Mouse (Mus musculus) liver, embryonic 15.5 days (tissue): ENCODE results near the gene Foxc1. TPM values are rescaled to one million over a fixed set of nuclear protein-coding genes. Genes with fewer than 3 reads are reported as not detected.
A peak's percentile ranks its signal among the peaks of the same experiment; 100 is the strongest.

ENCODE experiments used
- ATAC-seq: fragments of 200-750 bp; cut with Nextera tagmentation; 2 replicates; pipeline ENCODE4 v1.8.0; 2017; ENCODE audit warnings: moderate number of reproducible peaks, mild to moderate bottlenecking, moderate library complexity; ENCODE audit not compliant: insufficient read depth
- H3K27ac ChIP-seq: fragments of 300-500 bp; sonication (generic); replicated peaks from 2 replicates; pipeline ENCODE4 v1.5.1; 2015; ENCODE audit warnings: mild to moderate bottlenecking, inconsistent platforms
- H3K27me3 ChIP-seq: fragments of 300-500 bp; sonication (generic); 2 replicates; pipeline ENCODE4 v1.6.1; 2015; ENCODE audit warnings: mild to moderate bottlenecking, inconsistent platforms
- H3K36me3 ChIP-seq: fragments of 300-500 bp; sonication (generic); replicated peaks from 2 replicates; pipeline ENCODE4 v1.6.1; 2015; ENCODE audit warnings: moderate library complexity, mild to moderate bottlenecking, inconsistent platforms
- H3K4me1 ChIP-seq: fragments of 300-500 bp; sonication (generic); replicated peaks from 2 replicates; pipeline ENCODE4 v1.6.1; 2015; ENCODE audit warnings: inconsistent platforms
- H3K4me2 ChIP-seq: fragments of 300-500 bp; sonication (generic); 2 replicates; pipeline ENCODE4 v1.6.1; 2015; ENCODE audit warnings: moderate library complexity, mild to moderate bottlenecking, inconsistent platforms
- H3K4me3 ChIP-seq: fragments of 300-500 bp; sonication (generic); replicated peaks from 2 replicates; pipeline ENCODE4 v1.5.1; 2015; ENCODE audit warnings: mild to moderate bottlenecking, inconsistent platforms
- H3K9ac ChIP-seq: fragments of 300-500 bp; sonication (generic); 2 replicates; pipeline ENCODE4 v1.6.1; 2015; ENCODE audit warnings: moderate library complexity, mild to moderate bottlenecking, inconsistent platforms
- H3K9me3 ChIP-seq: fragments of 300-500 bp; sonication (generic); replicated peaks from 2 replicates; pipeline ENCODE4 v1.6.1; 2016; ENCODE audit warnings: inconsistent platforms
- WGBS: fragments of 180-500 bp; shearing (Covaris S2); methylation state at CpG from one replicate; pipeline ENCODE4 v1.1.7; 2015; ENCODE audit warnings: mixed read lengths; ENCODE audit not compliant: insufficient replicate concordance; 5-methylcytosine and 5-hydroxymethylcytosine counted together
- polyA plus RNA-seq: library from polyadenylated mRNA; unstranded; fragments of >200 nt; fragmentation: Nextera tagmentation; extraction: Ambion mirVana; gene quantifications from 2 replicates; pipeline ENCODE4 v1.2.1, GENCODE M21; 2015

Foxc1 gene
- polyA plus RNA-seq, 1 experiment from 2014 or later: 0.01 TPM

DNA sequence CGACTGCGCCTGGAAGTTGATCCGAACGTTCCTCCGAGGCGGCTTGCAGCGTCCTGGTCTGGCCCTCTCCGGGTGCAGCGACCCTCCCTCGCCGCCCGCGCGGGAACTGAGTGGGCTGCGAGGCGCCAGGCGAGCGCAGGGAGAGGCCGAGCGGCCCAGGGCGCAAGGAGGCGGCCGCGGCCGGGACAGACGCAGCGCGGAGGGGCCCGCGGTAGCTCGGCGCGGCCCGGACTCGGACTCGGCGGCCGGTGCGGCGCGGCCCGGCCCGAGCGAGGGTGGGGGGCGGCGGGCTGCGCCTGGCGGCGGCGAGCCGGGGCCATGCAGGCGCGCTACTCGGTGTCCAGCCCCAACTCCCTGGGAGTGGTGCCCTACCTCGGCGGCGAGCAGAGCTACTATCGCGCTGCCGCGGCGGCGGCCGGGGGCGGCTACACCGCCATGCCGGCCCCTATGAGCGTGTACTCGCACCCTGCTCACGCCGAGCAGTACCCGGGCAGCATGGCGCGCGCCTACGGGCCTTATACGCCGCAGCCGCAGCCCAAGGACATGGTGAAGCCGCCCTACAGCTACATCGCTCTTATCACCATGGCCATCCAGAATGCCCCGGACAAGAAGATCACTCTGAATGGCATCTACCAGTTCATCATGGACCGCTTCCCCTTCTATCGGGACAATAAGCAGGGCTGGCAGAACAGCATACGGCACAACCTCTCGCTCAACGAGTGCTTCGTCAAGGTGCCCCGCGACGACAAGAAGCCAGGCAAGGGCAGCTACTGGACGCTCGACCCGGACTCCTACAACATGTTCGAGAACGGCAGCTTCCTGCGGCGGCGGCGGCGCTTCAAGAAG lies 680 bp downstream of the Foxc1 start:
- H3K4me1 ChIP-seq: peaks cover 34% of the 10 kb centered on the region
- H3K4me3 ChIP-seq: peak overlapping the region; percentile 51
- H3K4me2 ChIP-seq: peak overlapping the region; percentile 75
- H3K27me3 ChIP-seq: peaks cover 97% of the 10 kb centered on the region
- H3K9ac ChIP-seq: no peak overlapping the region
- under 1% methylated on average over 101 of the region's 101 CpGs for whole genome bisulfite sequencing
- no peak overlapping the region for H3K27ac ChIP-seq
- H3K9me3 ChIP-seq: no peaks in the 10 kb centered on the region
- no peaks in the 10 kb centered on the region for H3K36me3 ChIP-seq
- no peak for ATAC-seq

DNA sequence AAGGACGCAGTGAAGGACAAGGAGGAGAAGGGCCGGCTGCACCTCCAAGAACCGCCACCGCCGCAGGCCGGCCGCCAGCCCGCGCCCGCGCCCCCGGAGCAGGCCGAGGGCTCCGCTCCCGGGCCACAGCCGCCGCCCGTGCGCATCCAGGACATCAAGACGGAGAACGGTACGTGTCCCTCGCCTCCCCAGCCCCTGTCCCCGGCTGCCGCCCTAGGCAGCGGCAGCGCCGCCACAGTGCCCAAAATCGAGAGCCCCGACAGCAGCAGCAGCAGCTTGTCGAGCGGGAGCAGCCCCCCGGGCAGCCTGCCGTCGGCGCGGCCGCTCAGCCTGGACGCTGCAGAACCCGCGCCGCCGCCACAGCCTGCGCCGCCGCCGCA lies 1.3 kb downstream of the Foxc1 start:
- Histone ChIP-seq H3K9me3 (no peaks in the 10 kb centered on the region), H3K27me3 (peaks cover 97% of the 10 kb centered on the region), H3K4me2 (peak overlapping the region; percentile 75), H3K27ac (no peak overlapping the region), H3K36me3 (no peaks in the 10 kb centered on the region), H3K4me3 (peak overlapping the region; percentile 51), H3K9ac (no peak overlapping the region), H3K4me1 (peaks cover 34% of the 10 kb centered on the region)
- WGBS: under 1% methylated on average over 45 of the region's 47 CpGs
- no peak for ATAC-seq

DNA sequence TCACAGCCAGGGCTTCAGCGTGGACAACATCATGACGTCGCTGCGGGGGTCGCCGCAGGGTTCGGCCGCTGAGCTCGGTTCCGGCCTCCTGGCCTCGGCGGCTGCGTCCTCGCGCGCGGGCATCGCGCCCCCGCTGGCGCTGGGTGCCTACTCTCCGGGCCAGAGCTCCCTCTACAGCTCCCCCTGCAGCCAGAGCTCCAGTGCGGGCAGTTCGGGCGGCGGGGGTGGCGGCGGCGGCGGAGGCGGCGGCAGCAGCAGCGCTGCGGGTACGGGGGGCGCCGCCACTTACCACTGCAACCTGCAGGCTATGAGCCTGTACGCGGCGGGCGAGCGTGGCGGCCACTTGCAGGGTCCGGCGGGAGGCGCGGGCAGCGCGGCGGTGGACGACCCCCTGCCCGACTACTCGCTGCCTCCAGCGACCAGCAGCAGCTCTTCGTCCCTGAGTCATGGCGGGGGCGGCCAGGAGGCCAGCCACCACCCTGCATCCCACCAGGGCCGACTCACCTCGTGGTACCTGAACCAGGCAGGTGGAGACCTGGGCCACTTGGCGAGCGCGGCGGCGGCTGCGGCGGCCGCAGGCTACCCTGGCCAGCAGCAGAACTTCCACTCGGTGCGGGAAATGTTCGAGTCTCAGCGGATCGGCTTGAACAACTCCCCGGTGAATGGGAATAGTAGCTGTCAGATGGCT lies 1.8 kb downstream of the Foxc1 start:
- peaks cover 34% of the 10 kb centered on the region for H3K4me1 ChIP-seq
- no peaks in the 10 kb centered on the region for H3K36me3 ChIP-seq
- ATAC-seq: no peak
- no peak overlapping the region for H3K27ac ChIP-seq
- H3K4me2 ChIP-seq: peak overlapping the region; percentile 75
- WGBS: under 1% methylated on average over 73 of the region's 73 CpGs
- peaks cover 97% of the 10 kb centered on the region for H3K27me3 ChIP-seq
- peak overlapping the region; percentile 51 for H3K4me3 ChIP-seq
- no peaks in the 10 kb centered on the region for H3K9me3 ChIP-seq
- no peak overlapping the region for H3K9ac ChIP-seq

DNA sequence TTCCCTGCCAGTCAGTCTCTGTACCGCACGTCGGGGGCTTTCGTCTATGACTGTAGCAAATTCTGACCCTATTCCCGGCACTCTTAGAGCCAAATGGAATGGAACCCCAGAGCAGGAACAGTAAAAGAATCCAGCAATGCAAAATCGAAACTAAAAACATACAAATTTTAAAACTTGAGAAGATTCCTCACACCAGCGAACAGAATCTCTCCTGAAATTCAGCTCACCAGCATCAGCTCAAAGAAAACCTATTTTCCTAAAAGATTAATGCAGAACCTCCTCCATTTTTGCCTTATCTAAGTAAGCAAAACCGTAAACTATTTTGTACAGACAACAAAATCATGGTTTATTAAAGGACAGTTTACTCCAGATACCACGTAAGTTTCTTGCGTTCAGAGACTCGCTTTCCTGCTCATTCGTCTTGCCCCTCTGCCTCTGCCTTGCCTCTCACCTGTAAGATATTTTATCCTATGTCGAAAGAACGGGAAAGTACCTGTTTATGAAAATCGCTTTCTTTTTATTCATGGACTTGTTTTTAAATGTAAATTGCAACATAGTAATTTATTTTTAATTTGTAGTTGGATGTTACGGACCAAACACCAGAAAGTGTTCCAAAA lies 2.5 kb downstream of the Foxc1 start:
- Histone ChIP-seq H3K9me3 (no peaks in the 10 kb centered on the region), H3K36me3 (no peaks in the 10 kb centered on the region), H3K4me3 (peak overlapping the region; percentile 51), H3K27me3 (peaks cover 97% of the 10 kb centered on the region), H3K9ac (no peak overlapping the region), H3K4me2 (peak overlapping the region; percentile 75), H3K27ac (no peak overlapping the region), H3K4me1 (peaks cover 34% of the 10 kb centered on the region)
- no peak for ATAC-seq
- 7% methylated on average over 16 of the region's 16 CpGs for WGBS

DNA sequence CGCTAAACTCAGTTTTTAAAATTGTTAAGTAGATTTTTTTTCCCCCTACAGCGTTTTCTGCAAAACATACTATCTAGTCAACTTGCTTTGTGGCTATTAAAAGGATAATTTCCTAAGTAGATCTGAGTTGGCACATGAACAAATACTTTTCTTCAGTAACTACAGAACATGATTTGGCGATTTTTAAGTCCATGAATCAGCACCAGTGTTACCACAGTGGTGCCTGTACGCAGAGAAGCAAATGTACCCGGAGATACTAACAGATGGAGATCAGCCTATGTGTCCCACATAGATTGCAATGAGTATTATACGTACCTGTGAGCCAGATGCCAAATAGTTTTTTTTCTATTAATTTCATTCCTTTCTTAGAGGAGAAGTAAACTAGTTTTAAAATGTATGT lies 3.3 kb downstream of the Foxc1 start:
- Histone ChIP-seq H3K9me3 (no peaks in the 10 kb centered on the region), H3K27me3 (peaks cover 97% of the 10 kb centered on the region), H3K4me3 (no peak overlapping the region), H3K36me3 (no peaks in the 10 kb centered on the region), H3K9ac (no peak overlapping the region), H3K4me1 (peaks cover 34% of the 10 kb centered on the region), H3K27ac (no peak overlapping the region), H3K4me2 (no peak overlapping the region)
- ATAC-seq: no peak
- WGBS: 21% methylated on average over 6 of the region's 6 CpGs

DNA sequence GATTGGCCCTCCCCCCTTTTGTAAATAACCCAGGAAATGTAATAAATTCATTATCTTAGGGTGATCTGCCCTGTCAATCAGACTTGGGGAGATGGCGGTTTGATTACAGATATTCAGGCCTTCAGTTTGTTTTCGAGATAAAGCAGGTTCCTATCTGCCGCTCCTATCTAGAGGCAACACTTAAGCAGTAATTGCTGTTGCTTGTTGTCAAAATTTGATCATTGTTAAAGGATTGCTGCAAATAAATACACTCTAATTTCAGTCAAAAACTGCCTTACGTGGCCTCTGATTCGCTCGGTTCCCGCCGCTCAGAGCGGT lies 3.9 kb downstream of the Foxc1 start:
- Histone ChIP-seq H3K9ac (no peak overlapping the region), H3K36me3 (no peaks in the 10 kb centered on the region), H3K4me3 (no peak overlapping the region), H3K9me3 (no peaks in the 10 kb centered on the region), H3K27me3 (peaks cover 97% of the 10 kb centered on the region), H3K27ac (no peak overlapping the region), H3K4me2 (peak overlapping the region; percentile 50; the same call in 1 of the 2 replicates), H3K4me1 (peaks cover 34% of the 10 kb centered on the region)
- WGBS: 5% methylated on average over 9 of the region's 9 CpGs
- ATAC-seq: no peak

DNA sequence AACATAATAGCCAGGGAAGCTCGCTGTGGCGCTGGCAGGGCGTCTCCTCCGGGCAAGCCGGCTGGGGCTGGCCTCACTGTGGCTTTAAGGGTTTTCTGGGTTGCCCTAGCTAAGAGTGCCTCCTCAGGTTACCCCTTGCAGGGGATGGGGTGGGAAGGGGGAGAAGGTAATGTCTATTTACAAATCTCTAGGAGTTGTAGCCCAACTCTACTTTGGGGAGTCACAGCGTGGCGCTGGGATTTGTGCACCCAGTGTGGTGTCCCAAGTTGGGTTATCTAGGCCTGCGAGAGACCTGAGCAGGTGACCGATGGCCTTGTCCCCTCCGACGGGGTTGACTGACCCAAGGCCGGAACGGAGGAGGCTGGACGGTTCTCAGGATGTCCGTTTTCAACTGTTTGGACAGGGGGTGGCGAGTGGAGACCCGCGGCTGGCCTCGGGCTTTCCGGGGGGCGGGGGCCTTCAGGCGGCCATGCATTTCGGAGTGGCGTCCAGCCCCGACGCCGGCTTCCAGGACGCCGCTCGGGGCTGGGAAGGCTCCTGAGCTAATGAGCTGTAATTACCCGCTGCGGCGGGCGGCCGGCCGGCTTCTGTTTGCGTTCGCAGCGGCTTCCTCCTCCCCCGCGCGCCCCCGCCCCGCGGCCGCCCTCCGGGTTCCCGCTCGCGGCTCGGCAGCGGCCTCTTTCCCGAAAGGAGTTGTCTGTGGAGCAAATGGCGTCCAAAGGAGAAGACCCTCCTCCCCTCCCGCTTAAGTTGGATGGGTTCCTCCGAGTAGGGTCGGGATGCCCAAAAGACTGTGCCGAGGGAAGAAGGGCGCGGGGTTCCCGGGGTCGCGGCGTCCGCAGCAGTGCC lies 4.5 kb downstream of the Foxc1 start:
- WGBS: 2% methylated on average over 65 of the region's 65 CpGs
- no peak for ATAC-seq
- peaks cover 97% of the 10 kb centered on the region for H3K27me3 ChIP-seq
- H3K9me3 ChIP-seq: no peaks in the 10 kb centered on the region
- H3K4me1 ChIP-seq: peaks cover 31% of the 10 kb centered on the region
- peak overlapping the region; percentile 50 for H3K4me2 ChIP-seq
- H3K4me3 ChIP-seq: peak overlapping the region; percentile 33
- no peak overlapping the region for H3K27ac ChIP-seq
- no peaks in the 10 kb centered on the region for H3K36me3 ChIP-seq
- H3K9ac ChIP-seq: no peak overlapping the region

DNA sequence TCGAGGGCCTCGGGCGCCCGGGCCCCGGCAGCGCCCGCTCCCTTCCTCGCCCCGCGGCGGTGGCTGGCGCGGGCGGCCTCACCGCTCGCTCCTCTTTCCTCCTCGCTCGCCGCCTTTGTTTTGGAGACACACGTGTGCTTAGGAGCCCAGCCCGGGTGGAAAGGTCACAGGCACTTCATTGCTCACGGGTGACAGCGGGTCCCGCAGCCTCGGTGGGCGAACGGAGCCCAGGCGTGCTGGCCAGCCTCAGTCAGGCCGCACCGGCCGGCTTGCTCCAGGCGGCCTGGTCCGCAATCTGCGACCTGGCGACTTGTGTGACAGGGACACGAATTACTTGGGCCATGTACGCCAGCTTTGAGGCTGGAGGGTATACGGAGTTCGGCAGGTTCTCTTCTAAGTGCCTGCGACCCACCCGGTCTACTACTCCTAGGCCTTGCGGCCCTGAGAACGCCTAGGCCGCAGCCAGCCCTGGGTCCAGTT lies 5.1 kb downstream of the Foxc1 start:
- no peak overlapping the region for H3K27ac ChIP-seq
- WGBS: 20% methylated on average over 44 of the region's 44 CpGs
- H3K9me3 ChIP-seq: no peaks in the 10 kb centered on the region
- H3K9ac ChIP-seq: no peak overlapping the region
- peaks cover 25% of the 10 kb centered on the region for H3K4me1 ChIP-seq
- H3K36me3 ChIP-seq: no peaks in the 10 kb centered on the region
- peak overlapping the region; percentile 33 for H3K4me3 ChIP-seq
- H3K27me3 ChIP-seq: peaks cover 97% of the 10 kb centered on the region
- peak overlapping the region; percentile 50 for H3K4me2 ChIP-seq
- no peak for ATAC-seq

DNA sequence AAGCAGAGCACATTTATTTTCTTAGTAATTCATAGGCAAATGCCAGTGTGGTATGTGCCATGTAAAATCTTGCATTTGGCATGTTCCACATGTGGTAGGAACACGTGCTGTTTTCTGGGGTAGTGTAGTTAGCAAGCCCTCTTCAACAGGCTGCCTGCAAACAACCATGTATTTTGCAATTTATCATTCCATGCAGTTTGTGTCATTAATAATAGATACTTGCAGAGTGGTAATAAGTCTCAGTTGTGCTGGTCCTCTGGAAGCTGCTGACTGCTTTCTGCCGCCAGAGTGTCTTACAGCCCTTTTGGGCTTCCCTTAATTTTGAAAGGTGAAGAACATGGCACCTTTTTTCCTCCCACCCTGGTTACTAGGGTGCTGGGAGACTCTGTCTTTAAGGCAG lies 6.3 kb downstream of the Foxc1 start:
- no peak overlapping the region for H3K9ac ChIP-seq
- no peak for ATAC-seq
- no peak overlapping the region for H3K4me3 ChIP-seq
- WGBS: 50% methylated on average over 2 of the region's 2 CpGs
- peaks cover 93% of the 10 kb centered on the region for H3K27me3 ChIP-seq
- H3K9me3 ChIP-seq: no peaks in the 10 kb centered on the region
- no peak overlapping the region for H3K27ac ChIP-seq
- no peaks in the 10 kb centered on the region for H3K36me3 ChIP-seq
- H3K4me2 ChIP-seq: no peak overlapping the region
- H3K4me1 ChIP-seq: peaks cover 15% of the 10 kb centered on the region

DNA sequence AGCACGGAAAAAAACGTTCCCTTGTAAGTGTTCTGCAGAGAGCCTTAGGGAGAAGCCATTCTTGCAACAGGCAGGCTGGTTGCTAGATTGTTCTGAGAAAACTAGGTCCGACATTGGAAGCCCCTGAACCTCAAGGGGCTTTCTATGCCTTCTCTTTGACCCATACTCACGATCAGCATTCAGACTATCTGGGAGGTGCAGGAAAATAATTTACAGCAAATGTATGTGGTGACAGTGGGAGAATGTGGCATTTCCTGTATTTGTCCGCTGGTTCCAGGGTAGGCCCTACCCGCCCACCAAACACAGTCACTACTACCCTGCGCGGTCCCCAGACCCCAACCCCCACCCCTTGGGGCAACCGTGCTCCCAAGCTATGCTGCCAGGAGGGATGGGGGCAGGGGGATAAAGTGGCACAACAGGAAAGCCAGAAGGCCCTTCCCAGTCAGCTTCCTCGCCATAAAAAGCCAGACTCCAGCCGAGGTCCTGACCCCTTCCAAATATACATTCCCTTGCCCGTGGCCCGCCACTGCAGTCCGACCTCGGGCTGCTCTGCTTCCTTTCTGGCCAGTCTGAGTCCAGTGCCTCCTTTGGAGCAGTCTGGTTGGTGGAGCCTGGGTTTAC lies 9.1 kb downstream of the Foxc1 start:
- H3K4me3 ChIP-seq: no peak overlapping the region
- H3K4me2 ChIP-seq: no peak overlapping the region
- H3K36me3 ChIP-seq: no peaks in the 10 kb centered on the region
- peaks cover 75% of the 10 kb centered on the region for H3K27me3 ChIP-seq
- 0 out of 2 replicates have a peak, but pooled peaks cover 5% of the 10 kb centered on the region for H3K4me1 ChIP-seq
- no peak overlapping the region for H3K27ac ChIP-seq
- H3K9ac ChIP-seq: no peak overlapping the region
- no peaks in the 10 kb centered on the region for H3K9me3 ChIP-seq
- ATAC-seq: no peak
- WGBS: 35% methylated on average over 15 of the region's 15 CpGs
